Mouse (Mus musculus) mouse trophoblast stem cell (cell line): ENCODE data around the gene Tmem179.

Source experiments
- in situ Hi-C, 2 experiments: fragments of 300-500 bp; cut with MseI, MboI; formaldehyde crosslinking; loops; 2 replicates in 1 of 2; 3 replicates in 1 of 2; pipeline ENCODE4 v1.15.1; 2025

Tmem179 gene

GRCm38 (mm10) chr12:112516697-112517337, at the start of gene Tmem179:
Tmem179 (minus strand) TSS chr12:112516747.
- in situ Hi-C loops = no loop called here

- in situ Hi-C loops = no loop called here
Measured at GRCm38 (mm10) chr12:112563011-112563410, 46.5 kb upstream of the Tmem179 start.

DNA sequence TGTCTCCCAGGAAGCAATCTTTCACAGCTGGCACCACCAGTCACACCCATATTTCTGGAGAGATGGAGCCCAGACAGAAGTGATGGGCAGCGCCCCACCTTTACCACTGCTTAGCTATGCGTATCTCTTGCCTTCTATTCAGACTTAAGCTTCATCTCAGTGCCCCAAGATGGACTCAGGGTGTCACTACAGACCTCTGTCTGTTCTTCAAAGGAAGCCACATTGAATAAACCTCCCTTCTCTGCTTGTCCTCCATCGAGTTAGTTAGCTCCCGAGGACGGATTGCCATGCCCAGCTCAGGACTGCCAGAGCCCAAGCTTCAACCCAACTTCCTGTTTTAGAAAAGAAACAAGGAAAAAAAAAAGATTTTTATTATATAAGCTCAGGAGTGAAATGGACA, 45.9 kb upstream of the Tmem179 start:
- in situ Hi-C loops = no loop called here

DNA sequence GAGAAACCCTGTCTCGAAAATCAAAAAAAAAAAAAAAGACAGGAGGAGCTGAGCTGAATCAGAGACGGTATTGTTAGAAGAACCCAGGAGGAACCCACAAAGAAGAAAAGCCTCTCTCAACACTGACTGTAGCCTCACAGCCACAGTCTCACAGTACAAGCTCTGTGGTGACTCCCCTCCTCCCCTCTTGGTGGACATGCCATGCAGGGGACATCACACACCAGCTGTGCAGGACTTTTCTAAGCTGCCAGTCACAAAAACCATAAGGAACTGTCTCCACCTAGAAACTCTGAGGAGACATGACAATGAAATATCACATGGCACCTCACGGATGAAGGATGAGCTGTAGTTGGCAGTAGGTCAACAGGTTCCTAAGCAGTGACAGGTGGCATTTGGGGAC, 44.6 kb upstream of the Tmem179 start:
- in situ Hi-C loops = no loop called here

GRCm38 (mm10) chr12:112560176-112560797, 43.7 kb upstream of the Tmem179 start:
- in situ Hi-C loops = no loop called here

GRCm38 (mm10) chr12:112559671-112560070, 43.1 kb upstream of the Tmem179 start:
- in situ Hi-C loops = no loop called here

- in situ Hi-C loops = no loop called here
Measured at GRCm38 (mm10) chr12:112559231-112559630, 42.7 kb upstream of the Tmem179 start.

GRCm38 (mm10) chr12:112557219-112557618, 40.7 kb upstream of the Tmem179 start:
- in situ Hi-C loops = no loop called here

DNA sequence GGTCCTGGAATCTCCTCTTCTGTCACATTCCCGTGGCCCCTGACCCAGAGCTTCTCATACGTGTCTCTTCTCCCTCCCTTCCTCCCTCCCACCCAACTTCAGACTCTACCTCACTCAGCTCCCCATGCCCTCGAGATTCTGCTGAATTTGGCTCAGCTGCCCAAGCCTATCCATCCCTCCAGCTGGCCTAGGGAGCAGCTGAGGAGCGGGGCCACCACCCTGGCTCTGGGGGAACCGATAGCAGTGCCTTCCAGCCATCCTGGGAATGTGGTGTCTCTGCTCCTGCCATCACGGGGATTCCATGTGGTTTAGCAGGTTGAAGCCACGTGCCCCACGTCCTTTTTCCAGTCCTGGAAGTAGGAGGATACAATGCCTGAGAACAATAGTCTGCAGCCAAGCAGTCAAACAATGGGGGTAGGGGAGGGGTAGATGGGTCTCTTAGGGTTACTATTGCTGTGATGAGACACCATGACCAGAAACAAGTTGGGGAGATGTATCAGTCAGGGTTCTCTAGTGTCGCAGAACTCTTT, 40.0 kb upstream of the Tmem179 start:
- in situ Hi-C loops = no loop called here

GRCm38 (mm10) chr12:112554900-112555299, 38.4 kb upstream of the Tmem179 start:
- in situ Hi-C loops = loop anchor here (5.0 kb wide), 1 partner anchor 62 kb away; no protein-coding TSS in a partner anchor

- in situ Hi-C loops = loop anchor here (5.0 kb wide), 1 partner anchor 65 kb away; no protein-coding TSS in a partner anchor
Measured at GRCm38 (mm10) chr12:112552520-112552919, 36.0 kb upstream of the Tmem179 start.

DNA sequence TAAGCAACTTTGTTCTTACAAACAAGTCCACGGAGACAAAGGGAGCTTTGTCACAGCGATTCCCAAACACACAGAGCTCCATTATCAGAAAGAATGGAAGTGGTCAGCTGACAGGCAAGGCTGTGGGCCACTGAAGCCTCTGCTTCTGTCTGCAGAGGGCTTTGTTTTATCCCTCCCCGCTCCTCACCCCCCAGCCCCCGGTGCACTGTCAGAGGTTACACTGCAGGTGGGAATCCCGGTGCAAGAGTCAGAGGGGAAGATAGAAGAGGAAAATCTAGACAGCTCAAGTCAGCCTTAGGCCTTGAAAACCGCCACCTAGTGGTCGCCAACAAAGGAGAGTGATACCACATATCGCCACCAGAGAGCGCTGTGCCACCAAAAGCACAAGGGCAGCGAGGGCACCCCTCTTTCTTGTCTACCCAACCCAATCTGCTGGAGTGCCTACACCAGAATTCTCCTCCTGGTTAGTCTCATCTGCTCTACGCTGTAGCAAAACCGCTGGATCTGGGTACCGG, 35.4 kb upstream of the Tmem179 start:
- in situ Hi-C loops = loop anchor here (5.0 kb wide), 1 partner anchor 65 kb away; no protein-coding TSS in a partner anchor

DNA sequence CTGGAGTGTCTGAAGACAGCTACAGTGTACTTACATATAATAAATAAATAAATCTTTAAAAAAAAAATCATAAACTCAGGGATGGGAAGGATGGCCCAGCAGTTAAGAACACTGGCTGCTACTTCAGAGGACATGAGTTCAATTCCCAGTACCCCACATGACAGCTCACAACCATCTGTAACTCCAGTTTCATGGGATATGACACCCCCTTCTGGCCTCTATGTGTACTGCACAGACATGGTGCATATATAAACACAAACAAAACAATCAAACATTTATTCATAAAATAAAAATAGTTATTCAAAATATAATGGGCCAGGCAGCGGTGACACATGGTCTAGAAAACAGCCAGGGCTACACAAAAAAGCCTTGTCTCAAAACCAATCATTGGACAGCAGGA, 32.7 kb upstream of the Tmem179 start:
- in situ Hi-C loops = loop anchor here in 1 of 2 experiments (10.0 kb wide), 1 partner anchor 404 kb away; the partner anchor contains the start of gene Kif26a

DNA sequence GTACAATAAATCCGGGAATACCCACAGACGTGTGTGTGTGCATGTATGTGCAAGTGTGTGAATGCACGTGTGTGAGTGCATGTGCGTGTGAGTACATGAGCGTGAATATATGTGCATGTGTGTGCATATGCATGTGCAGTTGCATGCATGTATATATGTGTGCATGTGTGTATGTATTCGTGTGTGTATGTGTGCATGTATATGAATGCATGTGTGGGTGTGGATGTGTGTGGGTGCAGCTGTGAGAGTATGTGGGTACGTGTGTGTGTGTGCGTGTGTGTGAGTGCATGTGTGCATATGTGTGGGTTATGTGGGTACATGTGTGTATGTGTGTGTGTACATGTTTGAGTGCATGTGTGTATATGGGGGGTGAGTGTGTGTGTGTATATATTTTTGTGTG, 29.6 kb upstream of the Tmem179 start:
- in situ Hi-C loops = loop anchor here in 1 of 2 experiments (10.0 kb wide), 1 partner anchor 401 kb away; the partner anchor contains the start of gene Kif26a

DNA sequence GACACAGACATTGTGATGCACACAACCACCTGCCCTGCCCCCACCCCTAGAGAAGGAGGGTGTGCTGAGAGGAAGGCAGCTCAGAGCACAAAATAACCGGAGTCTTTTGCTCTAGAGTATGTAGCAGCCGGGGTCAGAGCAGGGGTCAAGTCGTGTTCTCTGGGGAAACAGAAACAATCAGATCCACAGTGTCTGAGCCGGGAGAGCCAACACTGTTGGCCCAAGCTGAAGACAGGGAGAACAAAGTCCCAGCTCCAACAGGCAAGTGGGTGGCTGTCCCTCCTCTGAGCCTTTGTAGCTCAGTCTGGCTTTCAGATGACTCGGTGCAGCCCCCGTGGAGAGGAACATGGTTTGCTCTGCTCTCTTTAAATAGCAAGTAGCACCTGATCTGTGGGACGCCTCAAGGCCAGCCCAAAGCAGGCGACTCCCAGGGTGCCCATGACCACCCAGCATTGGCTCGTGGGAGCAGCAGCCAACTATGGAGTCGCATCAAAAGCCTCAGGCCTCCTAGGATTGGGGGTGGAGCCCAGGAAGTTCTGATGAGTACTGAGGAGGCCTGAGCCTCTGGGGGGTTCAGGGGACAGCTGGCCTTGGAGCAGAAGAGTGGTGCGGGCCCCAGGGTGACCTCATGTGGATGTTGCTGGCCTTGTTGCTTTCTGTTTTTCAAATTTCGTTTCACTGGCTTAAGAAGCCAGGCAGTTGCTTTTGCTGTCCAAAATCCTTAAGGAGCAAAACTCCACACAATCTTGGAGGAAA, 28.6 kb upstream of the Tmem179 start:
- in situ Hi-C loops = loop anchor here (5.0 to 10.0 kb wide), 2 partner anchors 63 to 400 kb away; partner anchors contain the start of gene Kif26a (in 1 of the 2)

GRCm38 (mm10) chr12:112543941-112544340, 27.4 kb upstream of the Tmem179 start:
- in situ Hi-C loops = loop anchor here (5.0 to 10.0 kb wide), 2 partner anchors 62 to 399 kb away; partner anchors contain the start of gene Kif26a (in 1 of the 2)

GRCm38 (mm10) chr12:112542920-112543300, 26.4 kb upstream of the Tmem179 start:
- in situ Hi-C loops = loop anchor here (5.0 to 10.0 kb wide), 2 partner anchors 61 to 398 kb away; partner anchors contain the start of gene Kif26a (in 1 of the 2)

GRCm38 (mm10) chr12:112542257-112542919, 25.8 kb upstream of the Tmem179 start:
- in situ Hi-C loops = loop anchor here (5.0 to 10.0 kb wide), 2 partner anchors 60 to 398 kb away; partner anchors contain the start of gene Kif26a (in 1 of the 2)

DNA sequence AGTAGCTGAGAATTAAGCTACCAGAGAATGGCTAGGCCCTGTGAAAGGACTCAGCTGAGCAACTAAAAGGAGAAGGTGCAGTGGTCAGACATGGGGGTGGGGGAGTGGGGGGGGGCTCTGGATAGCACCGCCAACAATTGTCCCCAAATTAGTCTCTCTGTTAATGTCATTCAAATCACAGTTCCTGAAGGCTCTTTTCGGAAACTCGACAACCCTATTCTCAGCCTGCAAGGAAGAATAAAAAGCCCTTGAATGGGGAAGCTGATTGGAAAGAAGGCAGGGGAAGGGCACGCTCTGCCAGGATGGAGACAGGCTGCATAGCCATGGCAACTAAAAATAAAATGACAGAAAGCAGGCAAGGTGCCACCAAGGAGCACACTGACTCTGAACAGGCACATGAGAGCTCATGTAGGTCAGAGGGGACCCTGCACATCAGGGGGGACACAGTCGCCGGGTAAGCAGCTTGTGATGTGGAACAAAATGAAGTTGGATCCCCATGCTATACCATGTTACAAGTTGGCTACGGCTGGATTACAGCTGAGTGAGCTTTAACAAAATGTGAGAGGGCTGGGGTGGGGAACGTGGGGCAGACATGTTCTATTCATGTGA, 25.0 kb upstream of the Tmem179 start:
- in situ Hi-C loops = loop anchor here (5.0 to 10.0 kb wide), 2 partner anchors 59 to 397 kb away; partner anchors contain the start of gene Kif26a (in 1 of the 2)

GRCm38 (mm10) chr12:112540321-112540720, 23.8 kb upstream of the Tmem179 start:
- in situ Hi-C loops = loop anchor here (5.0 to 10.0 kb wide), 2 partner anchors 58 to 396 kb away; partner anchors contain the start of gene Kif26a (in 1 of the 2)
